Mouse (Mus musculus): ENCODE measurements at regions not wholly inside any gene's neighbourhood (a gene's known extent, or its start where the extent isn't known, plus 50 kb on each side); places are given as distances from the start of the nearest gene placed in this dataset.

- no peak for DNase-seq
Measured at GRCm38 (mm10) chr13:71231182-71231581, 389.6 kb upstream of the Adamts16 start.

DNA sequence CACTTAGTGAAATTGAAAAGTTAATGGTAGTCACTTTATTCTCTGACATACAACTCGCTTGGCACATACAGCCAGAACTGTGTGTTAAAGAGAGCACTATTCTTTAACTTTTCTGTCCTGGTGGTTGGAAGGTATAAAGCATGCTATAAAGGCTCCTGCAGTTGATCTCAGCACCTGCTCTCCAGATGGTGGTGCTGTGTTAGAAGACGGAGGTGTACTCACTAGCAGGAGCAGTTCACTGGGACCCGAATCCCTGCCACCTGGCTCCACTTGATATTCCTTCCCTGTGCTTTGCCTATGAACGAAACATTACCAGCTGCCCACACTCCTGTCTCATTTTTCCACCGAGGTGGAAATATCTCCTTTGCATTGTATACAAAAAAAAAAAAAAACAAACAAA is 373.2 kb upstream of the Adamts16 start:
- DNase-seq, result no peak

DNA sequence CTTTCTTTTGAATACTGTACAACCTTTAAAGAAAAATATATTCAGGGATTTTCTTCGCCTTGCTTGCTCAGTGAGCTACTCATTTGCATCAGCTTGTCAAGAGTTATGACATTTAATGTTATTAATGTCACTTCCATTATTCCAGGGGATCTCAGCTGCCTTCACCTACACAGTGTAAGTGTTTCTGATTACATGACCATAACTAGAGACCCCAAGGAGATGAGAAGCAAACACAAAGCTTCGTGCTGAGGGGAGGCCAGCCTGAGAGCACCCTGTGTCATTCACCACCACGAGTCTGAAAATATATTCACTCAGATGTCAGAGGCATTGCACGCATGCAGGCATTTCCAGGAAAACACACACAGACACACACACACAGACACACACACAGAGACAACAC is 369.8 kb upstream of the Adamts16 start:
- no peak for DNase-seq

GRCm38 (mm10) chr13:71210658-71211251 is 369.1 kb upstream of the Adamts16 start:
- DNase-seq, result no peak

DNA sequence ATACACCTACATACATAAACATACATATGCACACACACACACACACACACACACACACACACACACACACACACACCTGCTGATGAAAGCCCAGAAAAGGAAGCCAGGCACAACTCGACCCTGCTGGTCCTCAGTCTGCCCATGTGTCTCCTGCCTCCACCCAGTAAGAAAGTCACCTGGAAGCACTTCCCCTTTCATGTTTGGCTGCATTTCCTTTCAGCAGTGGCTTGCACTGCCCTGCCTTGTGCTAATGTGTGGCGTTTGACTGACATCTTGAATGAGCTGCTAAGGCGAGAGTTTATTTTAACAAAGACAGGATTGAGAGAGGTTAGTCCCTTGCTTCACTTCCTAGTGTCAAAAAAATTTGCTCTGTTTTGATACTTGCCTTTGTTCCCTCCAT is 364.1 kb upstream of the Adamts16 start:
- no peak for DNase-seq

DNA sequence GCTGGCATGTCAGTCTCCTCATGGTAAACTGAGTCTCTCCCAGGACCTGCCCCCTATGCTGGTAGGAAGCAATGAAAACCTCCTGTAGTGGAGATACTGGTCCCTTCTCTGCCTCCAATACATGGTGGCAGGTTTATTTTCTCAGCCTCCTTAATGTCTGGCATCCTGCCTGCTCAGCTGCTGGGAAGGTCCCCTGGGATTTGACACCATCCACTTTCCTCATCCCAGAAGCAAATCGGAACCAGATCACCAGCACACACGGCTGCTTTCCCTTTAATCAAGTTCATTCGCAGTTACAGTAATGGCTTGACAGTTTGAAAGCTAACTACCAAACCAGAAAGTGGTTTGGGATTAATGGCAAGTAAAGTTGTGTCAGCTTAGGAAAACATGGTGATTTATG is 359.0 kb upstream of the Adamts16 start:
- peak; percentile 13 to 22 for DNase-seq

DNA sequence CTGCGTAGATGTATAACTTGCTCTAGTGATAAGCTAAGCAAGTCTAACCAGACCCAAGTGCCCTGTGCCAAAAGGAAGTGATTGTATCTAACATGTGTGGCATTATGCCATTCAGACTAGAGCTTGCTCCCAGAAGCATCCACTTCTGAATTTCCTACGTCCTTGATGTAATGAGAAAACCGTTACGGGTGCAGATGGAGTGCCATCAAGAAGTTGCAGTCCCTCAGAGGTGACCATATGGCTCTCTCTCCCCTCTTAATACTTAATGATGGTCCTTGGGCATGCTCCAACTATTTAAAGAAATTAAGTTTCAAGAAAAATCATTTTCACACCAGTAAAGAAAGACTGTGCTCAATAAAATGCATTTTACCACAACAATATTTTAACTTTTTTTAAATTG is 354.1 kb upstream of the Adamts16 start:
- DNase-seq, result no peak

GRCm38 (mm10) chr13:71184500-71184899 is 342.9 kb upstream of the Adamts16 start:
- no peak for DNase-seq

- DNase-seq, result no peak
Measured at GRCm38 (mm10) chr13:71179083-71179482, 337.5 kb upstream of the Adamts16 start.

DNA sequence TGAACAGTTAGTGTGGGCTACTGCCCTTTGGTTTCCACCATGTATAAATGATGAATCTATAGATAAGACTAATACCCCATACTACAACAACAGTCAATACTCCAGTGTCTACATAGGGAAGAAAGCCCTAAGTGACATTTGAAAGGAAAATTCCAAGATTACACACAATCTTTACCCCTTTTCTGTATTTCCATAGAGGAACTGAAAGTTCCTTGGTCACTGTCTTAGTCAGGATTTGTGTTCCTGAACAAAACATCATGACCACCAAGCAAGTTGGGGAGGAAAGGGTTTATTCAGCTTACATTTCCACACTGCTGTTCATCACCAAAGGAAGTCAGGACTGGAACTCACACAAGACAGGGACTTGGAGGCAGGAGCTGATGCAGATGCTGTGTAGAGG is 332.7 kb upstream of the Adamts16 start:
- DNase-seq, result no peak

GRCm38 (mm10) chr13:71166226-71166625 is 324.6 kb upstream of the Adamts16 start:
- DNase-seq, result no peak

DNA sequence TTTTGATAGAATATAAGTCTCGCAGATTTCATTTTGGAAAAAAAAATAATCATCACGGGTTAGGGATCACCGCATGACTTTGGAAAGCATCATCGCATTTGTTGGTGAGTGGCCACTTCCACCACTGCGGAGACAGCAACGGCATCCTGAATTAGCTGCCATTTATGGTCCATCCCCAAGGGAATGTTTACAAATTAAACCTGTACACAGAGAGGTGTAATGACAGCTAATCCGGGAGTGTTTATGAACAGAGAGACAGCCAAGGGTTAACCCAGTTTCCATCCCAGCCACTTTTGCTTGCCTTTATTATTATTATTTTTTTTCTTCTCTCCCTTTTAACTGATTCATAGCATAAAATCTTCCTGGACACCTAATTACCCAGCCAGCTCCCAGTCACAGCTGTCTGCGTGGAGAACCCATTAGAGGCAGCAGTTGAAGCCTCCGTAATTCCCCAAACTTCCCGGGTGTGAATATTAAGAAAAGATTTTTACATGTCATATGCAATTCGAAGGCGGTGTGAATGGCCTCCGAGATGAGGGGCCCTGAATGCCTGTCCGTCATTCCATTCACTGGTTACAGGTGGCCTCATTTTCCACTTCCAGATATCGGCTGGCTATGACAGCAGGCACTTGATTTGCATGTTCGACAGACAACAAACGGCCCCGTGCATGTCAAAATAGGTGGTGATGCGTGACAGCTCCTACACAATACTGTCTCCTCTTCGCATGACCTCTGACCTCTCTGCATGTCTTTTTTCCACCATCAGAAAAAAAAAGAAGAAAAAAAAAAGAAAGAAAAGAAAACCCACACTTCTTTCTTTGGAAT is 323.7 kb upstream of the Adamts16 start:
- DNase-seq, result no peak

DNA sequence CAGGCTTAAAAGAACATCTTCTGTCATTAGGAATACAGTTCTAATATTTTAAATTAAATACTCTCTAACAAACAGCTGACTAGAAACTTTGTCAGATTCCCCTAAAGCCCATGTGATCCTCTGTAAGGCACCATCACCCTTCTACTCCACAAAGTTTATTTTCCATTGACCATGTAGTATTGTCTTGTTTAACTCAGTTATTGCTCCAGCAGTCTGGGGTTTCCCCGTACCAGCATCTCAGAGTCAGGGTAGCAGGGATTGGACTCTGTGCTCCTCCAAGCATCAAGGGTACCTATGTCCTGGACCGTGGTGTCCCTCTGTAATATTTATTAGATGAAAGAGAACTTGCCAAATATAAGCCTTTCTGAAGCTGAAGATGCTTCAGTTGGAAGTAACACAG is 322.4 kb upstream of the Adamts16 start:
- DNase-seq, result no peak

DNA sequence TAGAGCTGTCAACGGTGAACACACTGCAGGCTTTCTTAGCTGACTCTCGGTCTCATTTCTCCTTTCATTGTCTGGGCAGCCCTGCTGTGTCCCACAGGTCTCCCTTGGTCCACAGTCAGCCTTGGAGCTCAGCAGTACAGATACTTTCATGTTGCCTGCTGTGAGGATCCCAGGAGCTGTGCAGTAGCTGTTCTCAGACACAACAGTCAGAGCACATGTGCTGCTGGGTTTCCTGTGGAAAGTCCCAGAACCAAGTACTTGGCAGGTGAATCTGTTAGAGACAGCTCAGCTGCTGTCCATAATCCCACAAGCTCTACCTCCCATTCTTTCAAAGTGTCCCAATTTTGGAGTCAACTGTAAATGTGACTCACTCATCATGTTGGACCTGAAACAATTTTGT is 321.3 kb upstream of the Adamts16 start:
- no peak for DNase-seq

DNA sequence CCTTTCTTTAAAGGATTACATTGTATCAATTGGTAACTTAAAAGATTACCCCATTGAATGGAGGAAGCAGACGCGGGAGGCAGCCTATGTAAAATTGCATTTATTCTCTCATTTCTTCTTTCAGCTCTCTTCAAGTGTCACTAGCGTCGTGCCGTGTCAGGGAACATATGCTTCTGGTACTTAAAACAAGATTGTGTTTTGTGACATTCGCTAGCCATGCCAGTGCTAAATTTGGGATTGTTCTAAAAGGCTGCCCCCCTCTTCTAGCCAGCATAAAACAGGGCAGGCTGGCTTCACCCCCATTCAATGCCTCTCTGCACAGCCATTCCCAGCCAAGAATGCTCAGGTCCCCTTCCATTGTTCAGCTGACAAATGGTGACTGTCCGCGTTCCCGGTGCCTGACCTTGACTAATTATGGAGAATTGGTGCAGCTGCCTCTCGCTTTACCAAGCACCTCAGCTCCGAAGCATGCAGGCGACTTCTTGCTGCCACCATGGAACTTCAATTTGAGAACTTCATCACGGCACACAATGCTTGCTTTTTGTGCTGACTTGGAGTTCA is 316.8 kb upstream of the Adamts16 start:
- no peak for DNase-seq

GRCm38 (mm10) chr13:71157656-71158299 is 316.2 kb upstream of the Adamts16 start:
- no peak for DNase-seq

DNA sequence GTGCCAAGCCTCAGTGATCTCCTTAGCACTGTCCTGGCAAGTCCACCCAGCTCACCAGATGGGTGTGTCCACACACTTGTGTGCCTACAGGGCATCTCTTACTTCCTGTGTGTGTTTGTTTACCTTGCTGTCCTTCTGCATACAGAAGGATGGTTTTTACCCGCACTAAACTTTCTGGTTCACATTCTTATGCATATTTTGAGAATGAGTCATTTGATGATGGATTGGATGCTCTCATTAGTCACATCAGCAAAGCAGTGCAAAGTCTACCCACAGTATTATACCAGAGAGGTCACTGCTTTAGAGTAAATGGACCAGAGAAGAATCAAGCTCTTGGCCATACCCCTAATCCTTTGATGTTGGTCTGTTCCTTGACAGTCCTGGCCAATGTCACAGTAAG is 308.5 kb upstream of the Adamts16 start:
- DNase-seq, result no peak

DNA sequence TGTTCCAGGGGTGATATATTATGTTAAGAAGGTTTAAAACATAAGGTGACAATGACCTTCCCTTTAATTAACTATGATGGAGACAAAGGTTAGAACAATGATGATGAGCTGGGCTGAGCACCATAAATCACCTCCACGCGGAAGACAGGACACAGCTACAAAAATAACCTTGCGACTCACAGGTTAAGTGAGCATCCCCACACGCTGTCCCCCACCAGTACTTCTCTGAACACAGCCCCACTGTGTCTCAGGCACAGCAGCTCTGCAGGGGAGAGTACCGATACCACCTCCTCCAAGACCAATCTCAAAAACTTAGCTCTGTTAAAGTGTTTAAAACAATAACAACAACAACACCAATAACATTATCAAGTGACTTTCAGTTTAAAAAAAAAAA is 307.7 kb upstream of the Adamts16 start:
- peak; percentile 8 to 23 for DNase-seq

DNA sequence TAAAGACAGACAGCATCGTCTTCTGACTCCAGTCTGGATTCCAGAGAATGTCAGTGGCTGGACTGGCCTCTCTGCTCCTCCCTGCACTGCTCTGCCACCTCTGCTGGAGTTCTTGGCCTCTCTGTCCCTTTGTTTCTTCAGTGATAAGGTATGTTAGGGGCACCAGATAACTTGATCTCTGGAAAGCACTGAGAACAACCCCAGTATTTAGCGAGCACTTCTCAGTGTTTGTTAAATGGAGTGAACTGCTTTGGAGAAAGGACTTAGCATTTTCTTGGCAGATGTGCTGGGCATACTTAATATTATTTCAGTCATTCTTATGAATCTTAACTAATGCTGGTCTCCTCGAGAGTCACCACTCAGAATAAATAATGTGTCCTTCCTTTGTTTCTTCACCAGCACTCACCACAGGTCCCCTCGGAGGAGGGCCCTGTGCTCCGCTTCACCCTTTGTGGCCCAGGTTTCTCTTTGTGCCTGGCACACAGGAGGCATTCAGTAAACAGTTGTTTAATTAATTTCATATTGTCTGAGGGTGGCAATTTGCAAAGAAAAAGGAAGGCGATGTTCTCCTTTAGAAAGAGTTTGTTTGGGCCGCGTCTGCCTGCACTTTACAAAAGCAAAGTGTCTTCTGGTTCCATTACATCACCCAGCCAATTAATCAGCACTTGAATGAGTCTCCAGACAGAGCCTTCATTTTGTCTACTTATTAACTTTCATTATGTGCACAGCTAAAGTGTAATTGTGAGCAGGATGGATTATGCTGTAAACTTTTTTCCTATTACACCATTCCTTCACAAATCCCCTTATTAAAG is 307.1 kb upstream of the Adamts16 start:
- peak in 1 of 2 experiments; percentile 21 for DNase-seq

DNA sequence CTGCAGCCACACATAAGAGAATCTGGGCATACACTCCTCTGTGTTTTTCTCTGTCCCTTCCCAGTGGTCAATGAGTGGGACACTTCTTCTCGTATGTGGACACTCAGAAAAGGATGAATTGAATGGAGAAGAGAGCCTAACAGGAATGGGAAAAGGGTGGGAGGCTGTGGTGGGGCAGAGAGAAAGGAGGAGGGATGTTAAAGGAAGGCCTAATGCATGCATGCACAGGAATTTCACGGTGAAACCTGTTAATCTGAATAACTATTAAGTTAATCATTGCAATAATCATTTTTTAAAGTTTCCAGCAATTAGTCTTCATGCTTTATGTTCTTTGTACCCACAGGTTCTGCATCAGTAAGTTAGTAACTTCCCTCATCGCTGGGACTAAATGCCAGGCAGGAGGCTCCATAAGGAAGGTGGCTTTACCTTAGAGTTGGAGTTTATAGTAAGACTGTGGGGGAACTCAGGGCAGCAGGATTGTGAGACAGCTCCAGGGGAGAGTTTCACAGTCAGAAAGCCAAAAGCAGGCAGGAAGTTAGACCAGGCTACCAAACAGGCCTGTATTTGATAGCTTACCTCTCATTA is 305.3 kb upstream of the Adamts16 start:
- peak in 1 of 2 experiments; percentile 27 for DNase-seq

- no peak for DNase-seq
Measured at GRCm38 (mm10) chr13:71138745-71139312, 297.2 kb upstream of the Adamts16 start.

Data from kidney, postnatal 4 days (tissue).